Mouse (Mus musculus): ENCODE data around the gene Cartpt. TPM values are rescaled to one million over a fixed set of nuclear protein-coding genes. Genes with fewer than 3 reads are reported as not detected.

Gene Cartpt
- polyA plus RNA-seq (2016; fragmentation: Nextera tagmentation; extraction: Ambion mirVana), result 5.1 and 13.5 TPM in 2 replicates

DNA sequence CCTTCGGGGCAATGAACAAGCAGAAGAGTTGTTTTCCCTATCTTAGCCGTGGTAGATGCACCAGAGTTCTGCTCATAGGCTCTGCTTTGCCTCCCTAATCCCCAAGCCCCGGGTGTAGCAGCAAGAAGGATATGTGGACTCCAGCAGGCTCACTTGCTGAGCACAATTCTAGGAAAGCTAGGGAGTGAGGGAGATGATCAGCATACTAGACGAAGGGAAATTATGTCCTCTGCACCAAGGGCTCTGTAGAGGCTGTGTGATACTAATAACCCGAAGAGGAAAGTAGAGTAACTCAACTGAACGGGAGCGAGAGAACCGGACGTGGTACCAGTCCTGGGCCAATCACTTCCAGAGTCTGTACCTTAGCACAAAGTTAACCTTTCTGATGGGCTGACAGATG lies at the start of gene Cartpt:
TSS of gene Cartpt (minus strand) at position 127 of the 400 bp plus-strand sequence.
- peak within 1 kb of the TSS; percentile 49 for H3K27ac ChIP-seq (replicated peaks)
- 39% methylated on average over 9 of the region's 9 CpGs for WGBS
- peak within 1 kb of the TSS; percentile 53 for H3K4me3 ChIP-seq
- no peaks in the 10 kb centered on the region for H3K9me3 ChIP-seq (replicated peaks)
- H3K4me1 ChIP-seq, result peaks cover 20% of the 10 kb centered on the region
- DNase-seq (ENCODE audit: low spot score), result no peak
- H3K27me3 ChIP-seq (ENCODE audit: low read depth, poor library complexity, severe bottlenecking), result peaks cover 48% of the 10 kb centered on the region
- H3K36me3 ChIP-seq, result no peaks in the 10 kb centered on the region

DNA sequence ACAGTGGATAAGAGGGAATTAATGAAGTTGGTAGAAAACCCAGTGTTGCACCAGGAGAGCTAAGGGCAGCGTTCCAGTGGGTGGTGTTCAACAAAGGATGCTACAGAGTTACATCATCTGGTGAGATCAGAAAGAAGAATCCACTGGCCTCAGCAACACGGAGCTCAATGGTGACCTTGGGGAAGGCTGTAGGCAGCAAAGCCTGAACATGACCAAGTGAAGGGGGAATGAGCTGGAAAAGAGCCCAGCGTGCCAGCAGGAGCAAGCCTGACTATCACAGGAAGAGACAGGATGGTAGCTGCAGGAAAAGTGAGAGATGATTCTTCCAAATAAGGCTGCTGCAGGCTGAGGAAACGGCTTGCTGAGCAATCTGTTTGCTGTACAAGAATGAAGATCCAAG lies 46.5 kb upstream of the Cartpt start:
- no peaks in the 10 kb centered on the region for H3K4me1 ChIP-seq
- peaks cover 25% of the 10 kb centered on the region for H3K36me3 ChIP-seq
- WGBS, result 83% methylated on average over 4 of the region's 4 CpGs
- no peaks in the 10 kb centered on the region for H3K27me3 ChIP-seq (ENCODE audit: low read depth, poor library complexity, severe bottlenecking)
- no peak overlapping the region for H3K27ac ChIP-seq (replicated peaks)
- 0 out of 2 replicates have a peak, but pooled peaks cover 5% of the 10 kb centered on the region for H3K9me3 ChIP-seq (replicated peaks)
- no peak overlapping the region for H3K4me3 ChIP-seq
- DNase-seq (ENCODE audit: low spot score), result no peak

DNA sequence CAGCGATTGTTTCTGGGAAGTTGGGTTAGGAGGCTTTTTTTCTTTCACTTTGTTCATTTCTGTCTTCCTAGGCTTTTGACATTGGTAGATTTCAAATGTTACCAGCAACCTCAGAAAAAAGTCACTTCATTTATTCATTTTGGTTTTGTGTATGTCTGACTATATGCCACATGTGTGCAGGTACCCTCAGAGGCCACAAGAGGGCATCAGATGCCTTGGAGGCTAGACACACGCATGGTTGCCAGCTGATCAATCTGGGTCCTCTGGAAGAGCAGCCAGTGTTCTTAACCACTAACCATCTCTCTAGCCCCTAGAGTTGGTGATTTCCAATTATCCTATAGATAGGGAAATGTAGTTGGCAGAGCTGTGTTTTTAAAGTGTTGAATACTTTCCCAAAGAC lies 42.6 kb upstream of the Cartpt start:
- H3K27me3 ChIP-seq (ENCODE audit: low read depth, poor library complexity, severe bottlenecking), result no peaks in the 10 kb centered on the region
- no peak overlapping the region for H3K27ac ChIP-seq (replicated peaks)
- no peak overlapping the region for H3K4me3 ChIP-seq
- WGBS, result 93% methylated on average over 2 of the region's 2 CpGs
- H3K36me3 ChIP-seq, result peaks cover 10% of the 10 kb centered on the region
- 0 out of 2 replicates have a peak, but pooled peaks cover 5% of the 10 kb centered on the region for H3K9me3 ChIP-seq (replicated peaks)
- H3K4me1 ChIP-seq, result peaks cover 18% of the 10 kb centered on the region
- DNase-seq (ENCODE audit: low spot score), result no peak

DNA sequence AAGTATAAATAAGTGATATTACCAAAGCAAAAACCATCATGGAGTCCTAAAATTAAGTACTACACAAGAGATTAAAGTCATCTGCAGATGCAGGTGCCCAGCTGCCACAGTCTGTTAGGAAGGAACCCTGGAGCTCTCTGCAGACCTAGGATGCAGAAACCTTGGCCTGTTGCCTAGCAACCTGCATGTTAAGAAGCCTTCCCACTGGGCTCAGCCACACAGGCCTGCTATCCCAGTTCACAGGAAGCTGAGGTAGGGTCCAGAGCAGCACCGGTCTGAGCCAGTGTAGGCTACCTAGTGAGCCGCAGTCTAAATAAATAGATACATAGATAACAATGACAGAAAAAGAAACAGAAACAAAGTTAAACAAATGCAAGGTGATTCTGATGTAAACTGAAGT lies 39.7 kb upstream of the Cartpt start:
- no peaks in the 10 kb centered on the region for H3K27me3 ChIP-seq (ENCODE audit: low read depth, poor library complexity, severe bottlenecking)
- no peaks in the 10 kb centered on the region for H3K36me3 ChIP-seq
- H3K4me3 ChIP-seq, result no peak overlapping the region
- 0 out of 2 replicates have a peak, but pooled peaks cover 5% of the 10 kb centered on the region for H3K9me3 ChIP-seq (replicated peaks)
- DNase-seq (ENCODE audit: low spot score), result peak; percentile 63
- WGBS, result 16% methylated on average over 2 of the region's 2 CpGs
- H3K4me1 ChIP-seq, result peaks cover 18% of the 10 kb centered on the region
- peak overlapping the region; percentile 38 for H3K27ac ChIP-seq (replicated peaks)

DNA sequence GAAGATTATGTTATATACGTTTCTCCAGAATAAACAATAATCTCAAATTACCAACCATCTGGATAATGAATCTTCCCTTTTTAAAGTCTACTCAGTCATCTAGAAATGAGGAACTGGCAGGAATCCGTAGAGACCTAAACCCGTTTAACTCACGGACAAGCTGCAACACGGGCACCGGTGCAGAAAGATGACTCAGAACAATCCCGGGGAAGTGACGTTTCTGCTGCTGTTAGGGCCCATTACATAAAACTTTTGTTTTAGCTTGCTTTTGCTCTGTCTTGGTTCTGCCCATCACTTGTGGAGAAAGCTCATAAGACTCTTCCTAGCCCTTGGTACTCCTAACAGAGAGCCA lies 38.4 kb upstream of the Cartpt start:
- 76% methylated on average over 8 of the region's 8 CpGs for WGBS
- Histone ChIP-seq H3K36me3 (no peaks in the 10 kb centered on the region), H3K27ac (replicated peaks) (no peak overlapping the region), H3K4me1 (peaks cover 18% of the 10 kb centered on the region), H3K27me3 (ENCODE audit: low read depth, poor library complexity, severe bottlenecking) (no peaks in the 10 kb centered on the region), H3K9me3 (replicated peaks) (0 out of 2 replicates have a peak, but pooled peaks cover 5% of the 10 kb centered on the region), H3K4me3 (no peak overlapping the region)
- DNase-seq (ENCODE audit: low spot score), result no peak

DNA sequence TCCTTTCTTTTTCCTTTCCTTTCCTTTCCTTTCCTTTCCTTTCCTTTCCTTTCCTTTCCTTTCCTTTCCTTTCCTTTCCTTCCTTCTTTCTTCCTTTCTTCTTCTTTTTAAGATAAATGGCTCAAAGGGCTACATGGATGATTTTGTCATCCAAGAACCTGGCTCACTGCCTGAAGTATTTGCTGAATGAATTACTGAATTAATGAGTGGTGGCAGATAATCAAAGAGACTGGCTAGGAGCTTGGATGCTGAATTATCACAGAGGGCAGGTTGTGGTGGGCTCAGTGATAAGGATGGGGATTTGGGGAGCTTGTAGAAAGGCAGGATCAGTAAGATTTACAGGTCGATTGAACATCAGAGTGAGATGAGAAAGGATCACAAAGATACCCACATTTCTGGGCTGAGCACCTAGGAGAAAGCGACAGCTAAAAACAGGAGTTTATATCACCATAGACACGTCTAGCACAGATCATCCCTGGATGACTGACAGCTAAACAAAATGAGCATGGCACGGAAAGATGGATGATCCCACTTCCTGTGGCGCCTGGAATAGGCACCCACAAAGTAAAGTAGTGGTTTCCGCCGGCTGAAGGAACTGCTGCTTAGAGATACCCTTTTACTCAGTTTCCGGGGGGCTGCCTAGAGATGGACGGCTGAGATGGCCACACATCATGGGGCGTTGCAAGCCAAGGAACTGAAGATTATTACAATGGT lies 37.9 kb upstream of the Cartpt start:
- Histone ChIP-seq H3K4me1 (peaks cover 18% of the 10 kb centered on the region), H3K9me3 (replicated peaks) (0 out of 2 replicates have a peak, but pooled peaks cover 4% of the 10 kb centered on the region), H3K4me3 (no peak overlapping the region), H3K27me3 (ENCODE audit: low read depth, poor library complexity, severe bottlenecking) (no peaks in the 10 kb centered on the region), H3K27ac (replicated peaks) (no peak overlapping the region), H3K36me3 (no peaks in the 10 kb centered on the region)
- 86% methylated on average over 10 of the region's 10 CpGs for WGBS
- no peak for DNase-seq (ENCODE audit: low spot score)

DNA sequence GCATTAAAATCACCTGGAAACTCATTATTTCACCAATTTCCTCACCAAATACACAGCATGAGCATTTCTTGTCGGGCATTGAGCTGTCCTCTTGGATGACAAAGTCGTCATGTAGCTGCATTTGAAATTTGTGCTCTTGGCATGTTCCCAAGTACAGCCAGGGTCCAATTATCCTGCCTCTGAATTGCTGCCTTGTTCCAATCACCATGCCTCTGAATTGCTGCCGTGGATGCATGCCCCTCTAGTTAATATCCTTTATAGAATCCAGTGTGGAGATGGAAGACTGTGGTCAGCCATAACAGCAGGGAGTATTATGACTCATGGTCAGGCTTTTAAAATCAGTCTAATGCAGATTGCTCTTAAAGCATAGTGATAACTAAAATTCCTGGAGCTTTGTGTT lies 36.9 kb upstream of the Cartpt start:
- Histone ChIP-seq H3K27ac (replicated peaks) (no peak overlapping the region), H3K9me3 (replicated peaks) (no peaks in the 10 kb centered on the region), H3K4me3 (no peak overlapping the region), H3K4me1 (peaks cover 18% of the 10 kb centered on the region), H3K27me3 (ENCODE audit: low read depth, poor library complexity, severe bottlenecking) (no peaks in the 10 kb centered on the region), H3K36me3 (no peaks in the 10 kb centered on the region)
- WGBS, result 78% methylated on average over 3 of the region's 3 CpGs
- no peak for DNase-seq (ENCODE audit: low spot score)

DNA sequence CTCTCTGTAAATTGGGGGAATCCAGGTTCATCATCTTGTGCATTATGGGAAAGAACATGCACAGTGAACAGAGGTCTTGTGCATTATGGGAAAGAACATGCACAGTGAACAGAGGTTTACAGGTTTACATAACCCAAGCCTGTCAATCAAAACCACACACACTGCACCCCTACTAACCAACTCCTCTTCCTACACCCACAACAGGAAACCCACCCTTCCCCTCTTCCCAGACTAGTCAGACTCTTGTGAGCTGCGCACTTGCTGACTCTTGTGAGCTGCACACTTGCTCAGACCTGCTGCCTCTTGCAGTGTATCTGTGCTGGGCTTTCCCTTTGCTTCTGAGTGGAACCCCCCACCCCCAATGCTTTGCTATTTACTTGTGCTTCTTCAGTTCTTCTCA lies 31.5 kb upstream of the Cartpt start:
- WGBS, result 95% methylated on average over 1 of the region's 1 CpGs
- DNase-seq (ENCODE audit: low spot score), result no peak
- no peak overlapping the region for H3K4me3 ChIP-seq

DNA sequence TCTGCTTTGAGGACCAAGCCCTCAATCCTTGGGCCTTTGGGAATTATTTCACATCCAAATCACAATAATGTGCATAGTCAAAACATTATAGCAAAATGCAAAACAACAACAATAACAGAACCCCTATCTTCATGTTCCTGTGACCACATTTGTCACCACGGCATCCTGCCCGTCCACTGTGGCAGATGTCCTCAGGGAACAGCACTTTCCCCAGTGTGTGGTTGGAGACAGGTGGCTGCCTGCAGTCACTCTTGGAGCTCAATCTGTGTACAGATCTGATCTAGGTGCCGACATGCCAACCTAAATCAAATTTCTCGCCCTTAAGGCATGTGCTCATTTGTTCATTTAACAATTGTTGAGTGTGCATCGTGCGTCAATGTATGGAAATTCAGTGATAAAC lies 30.6 kb upstream of the Cartpt start:
- Histone ChIP-seq H3K9me3 (replicated peaks) (no peaks in the 10 kb centered on the region), H3K27me3 (ENCODE audit: low read depth, poor library complexity, severe bottlenecking) (no peaks in the 10 kb centered on the region), H3K36me3 (no peaks in the 10 kb centered on the region), H3K4me3 (no peak overlapping the region), H3K4me1 (peaks cover under 1% of the 10 kb centered on the region; the same call in 1 of the 2 replicates), H3K27ac (replicated peaks) (no peak overlapping the region)
- DNase-seq (ENCODE audit: low spot score), result no peak
- WGBS, result 93% methylated on average over 6 of the region's 6 CpGs

More for the DNA sequence above, 31.5 kb upstream of the Cartpt start:
- Histone ChIP-seq H3K9me3 (replicated peaks) (no peaks in the 10 kb centered on the region), H3K27me3 (ENCODE audit: low read depth, poor library complexity, severe bottlenecking) (no peaks in the 10 kb centered on the region), H3K27ac (replicated peaks) (no peak overlapping the region), H3K36me3 (no peaks in the 10 kb centered on the region), H3K4me1 (no peaks in the 10 kb centered on the region)

DNA sequence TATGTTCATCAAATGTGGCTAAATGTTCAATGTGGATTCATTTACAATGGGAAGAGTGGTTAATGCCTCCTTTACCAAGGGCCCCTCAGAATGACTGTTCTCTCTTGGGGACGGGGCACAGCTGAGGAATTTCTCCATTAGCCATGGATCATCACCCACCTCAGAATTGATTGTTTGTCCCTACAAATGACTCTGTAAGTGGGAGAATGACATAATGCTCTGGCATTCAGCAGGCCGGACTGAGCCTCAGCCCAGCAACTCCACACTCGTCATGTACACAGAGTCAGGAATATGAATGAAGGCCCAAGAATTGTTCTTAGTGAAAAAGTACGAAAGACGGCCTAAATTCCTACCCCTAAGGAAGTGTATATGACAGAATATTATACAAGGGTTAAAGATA lies 25.4 kb upstream of the Cartpt start:
- DNase-seq (ENCODE audit: low spot score), result no peak
- H3K36me3 ChIP-seq, result no peaks in the 10 kb centered on the region
- 59% methylated on average over 5 of the region's 5 CpGs for WGBS

DNA sequence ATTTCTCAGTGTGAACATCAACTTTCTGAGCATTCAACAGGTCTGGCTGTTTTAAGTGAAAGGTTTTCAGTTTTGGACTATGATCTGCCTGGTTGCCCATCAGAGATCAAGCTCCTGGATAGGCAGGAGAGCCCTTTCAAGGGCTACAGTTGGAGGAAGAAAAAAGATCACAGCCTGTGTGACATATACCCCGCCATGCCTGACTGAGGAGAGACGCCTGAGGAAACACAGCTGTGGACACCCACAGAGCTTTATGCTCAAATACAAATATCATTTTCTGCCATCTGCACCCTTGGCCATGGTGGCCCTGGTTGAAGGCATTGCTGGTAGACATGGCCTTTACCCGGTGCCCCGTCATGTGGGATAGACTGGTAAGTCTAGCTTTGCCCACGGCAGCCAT lies 14.7 kb upstream of the Cartpt start:
- H3K9me3 ChIP-seq (replicated peaks), result no peaks in the 10 kb centered on the region
- no peak for DNase-seq (ENCODE audit: low spot score)
- 89% methylated on average over 5 of the region's 5 CpGs for WGBS

More for the DNA sequence above, 25.4 kb upstream of the Cartpt start:
- Histone ChIP-seq H3K9me3 (replicated peaks) (no peaks in the 10 kb centered on the region), H3K27me3 (ENCODE audit: low read depth, poor library complexity, severe bottlenecking) (no peaks in the 10 kb centered on the region), H3K27ac (replicated peaks) (no peak overlapping the region), H3K4me1 (peaks cover 4% of the 10 kb centered on the region), H3K4me3 (no peak overlapping the region)

DNA sequence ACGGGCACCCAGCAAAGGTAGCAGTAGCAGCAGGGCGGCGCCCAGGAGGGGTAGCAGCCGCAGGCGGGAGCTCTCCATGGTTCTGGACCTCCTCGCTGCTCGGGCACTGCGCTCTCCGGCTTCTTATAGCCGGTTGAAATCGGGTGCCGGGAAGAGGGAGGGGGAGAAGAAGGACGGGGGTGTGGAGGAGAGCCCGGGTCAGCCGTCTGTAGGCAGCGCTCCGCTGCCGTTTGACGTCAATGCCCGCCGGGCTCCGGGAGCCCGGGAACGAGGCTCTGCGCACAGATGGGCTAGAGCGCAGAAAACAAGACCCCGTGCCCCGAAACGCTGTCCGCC lies 366 bp downstream of the Cartpt start:
- DNase-seq (ENCODE audit: low spot score), result peak; percentile 71
- Histone ChIP-seq H3K27me3 (ENCODE audit: low read depth, poor library complexity, severe bottlenecking) (peaks cover 48% of the 10 kb centered on the region), H3K27ac (replicated peaks) (peak overlapping the region; percentile 49), H3K4me1 (peaks cover 24% of the 10 kb centered on the region), H3K9me3 (replicated peaks) (no peaks in the 10 kb centered on the region), H3K36me3 (no peaks in the 10 kb centered on the region), H3K4me3 (peak overlapping the region; percentile 53)
- WGBS, result under 1% methylated on average over 30 of the region's 30 CpGs

More for the DNA sequence above, 14.7 kb upstream of the Cartpt start:
- Histone ChIP-seq H3K4me3 (no peak overlapping the region), H3K27me3 (ENCODE audit: low read depth, poor library complexity, severe bottlenecking) (no peaks in the 10 kb centered on the region), H3K27ac (replicated peaks) (no peak overlapping the region), H3K36me3 (no peaks in the 10 kb centered on the region), H3K4me1 (no peaks in the 10 kb centered on the region)

DNA sequence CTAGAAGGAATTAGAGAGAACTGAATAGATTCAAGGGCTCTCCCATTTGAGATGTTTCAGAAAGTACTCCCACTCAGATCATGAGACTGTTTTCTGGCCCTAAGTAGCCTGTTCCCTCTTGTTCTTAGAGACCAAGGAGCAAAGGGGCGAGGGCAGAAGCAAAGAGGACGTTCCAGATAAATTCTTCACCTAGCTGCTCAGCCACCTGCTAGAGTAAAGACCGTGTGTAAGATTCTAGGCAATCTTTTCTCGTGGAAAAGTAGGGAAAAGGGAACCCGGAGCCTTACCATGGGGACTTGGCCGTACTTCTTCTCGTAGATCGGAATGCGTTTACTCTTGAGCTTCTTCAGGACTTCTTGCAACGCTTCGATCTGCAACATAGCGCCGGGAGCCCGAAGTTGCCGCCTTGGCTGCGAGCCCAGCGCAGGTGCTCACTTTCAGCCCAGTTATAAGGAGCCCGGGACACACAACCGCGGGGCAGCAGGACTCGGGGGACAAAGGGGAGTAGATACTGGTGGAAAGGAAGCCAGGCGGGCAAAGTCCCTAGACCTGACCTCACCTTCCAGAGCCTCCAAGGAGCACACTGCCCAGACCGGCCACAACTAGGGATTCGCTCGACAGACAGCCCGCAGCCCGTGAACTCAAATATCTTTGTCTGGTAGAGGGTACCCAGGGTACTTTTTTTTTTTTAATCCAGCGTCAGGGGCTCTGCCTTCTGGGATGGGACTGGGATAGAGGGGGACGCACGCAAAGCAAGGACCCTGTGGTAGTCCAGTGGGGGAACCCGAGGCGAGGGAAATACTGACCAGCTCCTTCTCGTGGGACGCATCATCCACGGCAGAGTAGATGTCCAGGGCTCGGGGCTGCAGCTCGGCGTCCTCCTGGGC lies 978 bp downstream of the Cartpt start:
- WGBS, result 5% methylated on average over 38 of the region's 38 CpGs
- DNase-seq (ENCODE audit: low spot score), result peak; percentile 31
- H3K4me3 ChIP-seq, result peak overlapping the region; percentile 53

More for the DNA sequence above, 978 bp downstream of the Cartpt start:
- Histone ChIP-seq H3K9me3 (replicated peaks) (no peaks in the 10 kb centered on the region), H3K4me1 (peaks cover 27% of the 10 kb centered on the region), H3K36me3 (no peaks in the 10 kb centered on the region), H3K27ac (replicated peaks) (peak overlapping the region; percentile 49; the same call in 1 of the 2 replicates), H3K27me3 (ENCODE audit: low read depth, poor library complexity, severe bottlenecking) (peaks cover 48% of the 10 kb centered on the region)
